Mouse (Mus musculus): Measurements from ENCODE around the gene Nfatc3.

GRCm38 (mm10) chr8:106140769-106141168 is 82.1 kb downstream of the Nfatc3 start:
- TF ChIP-seq POLR2A (IDR thresholded peaks at IDR 0.05; ENCODE audit: borderline replicate concordance, low read depth, low read length) (no peak), CTCF (IDR thresholded peaks at IDR 0.05; ENCODE audit: low read depth, low read length) (peak; percentile 61)

All from bone marrow macrophage, adult 2 months (primary cell).